Mouse (Mus musculus): ENCODE data around the gene Gm13539.

- TF ChIP-seq CTCF (IDR thresholded peaks at IDR 0.05; ENCODE audit: low read depth, low read length), result no peak
- no peak for TF ChIP-seq POLR2A (IDR thresholded peaks at IDR 0.05; ENCODE audit: insufficient read depth, low read length)
Measured at GRCm38 (mm10) chr2:25811711-25812110, 29.7 kb downstream of the Gm13539 start.
